Mouse (Mus musculus): ENCODE results near the gene Aqp6.

Aqp6 gene

GRCm38 (mm10) chr15:99644776-99645175 is 43.6 kb downstream of the Aqp6 start:
- no peak for DNase-seq (ENCODE audit: low spot score)

- DNase-seq (ENCODE audit: low spot score): no peak
These were observed 47.1 kb downstream of the Aqp6 start for GRCm38 (mm10) chr15:99648326-99648725.

DNA sequence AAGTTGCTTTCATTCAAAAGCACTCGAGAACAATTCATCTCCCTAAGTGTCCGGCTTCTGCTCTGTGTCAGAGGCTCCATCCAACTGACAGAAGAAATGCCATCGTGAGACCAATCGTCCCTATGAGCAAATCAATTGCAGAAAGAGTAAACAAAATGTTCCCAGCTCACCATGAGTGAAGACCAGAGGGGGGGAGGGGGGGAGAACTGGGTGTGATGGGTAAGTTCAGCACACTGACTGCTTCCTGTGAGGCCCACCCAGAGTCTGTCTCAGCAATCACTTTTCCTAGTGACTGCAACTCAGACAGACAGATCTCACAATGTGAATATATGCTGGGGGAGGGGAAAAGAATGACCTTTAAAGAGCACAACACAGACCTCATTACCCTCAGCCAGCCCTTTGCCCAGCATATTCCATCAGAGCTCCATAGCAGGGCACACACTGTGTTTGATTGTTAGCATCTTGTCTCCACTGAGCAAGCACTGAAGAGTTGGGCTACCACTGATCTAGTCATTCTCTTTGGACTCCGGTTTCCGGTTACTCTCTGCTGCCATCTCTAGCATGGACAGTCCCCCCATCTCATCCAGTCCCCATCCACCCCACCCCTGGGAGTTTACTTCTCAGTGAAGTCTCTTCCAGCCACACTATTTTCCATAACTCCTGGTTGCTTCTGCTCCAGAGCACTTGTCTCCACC is 48.0 kb downstream of the Aqp6 start:
- no peak for DNase-seq (ENCODE audit: low spot score)

- DNase-seq (ENCODE audit: low spot score): no peak
These were observed 49.1 kb downstream of the Aqp6 start for GRCm38 (mm10) chr15:99650304-99650703.

DNA sequence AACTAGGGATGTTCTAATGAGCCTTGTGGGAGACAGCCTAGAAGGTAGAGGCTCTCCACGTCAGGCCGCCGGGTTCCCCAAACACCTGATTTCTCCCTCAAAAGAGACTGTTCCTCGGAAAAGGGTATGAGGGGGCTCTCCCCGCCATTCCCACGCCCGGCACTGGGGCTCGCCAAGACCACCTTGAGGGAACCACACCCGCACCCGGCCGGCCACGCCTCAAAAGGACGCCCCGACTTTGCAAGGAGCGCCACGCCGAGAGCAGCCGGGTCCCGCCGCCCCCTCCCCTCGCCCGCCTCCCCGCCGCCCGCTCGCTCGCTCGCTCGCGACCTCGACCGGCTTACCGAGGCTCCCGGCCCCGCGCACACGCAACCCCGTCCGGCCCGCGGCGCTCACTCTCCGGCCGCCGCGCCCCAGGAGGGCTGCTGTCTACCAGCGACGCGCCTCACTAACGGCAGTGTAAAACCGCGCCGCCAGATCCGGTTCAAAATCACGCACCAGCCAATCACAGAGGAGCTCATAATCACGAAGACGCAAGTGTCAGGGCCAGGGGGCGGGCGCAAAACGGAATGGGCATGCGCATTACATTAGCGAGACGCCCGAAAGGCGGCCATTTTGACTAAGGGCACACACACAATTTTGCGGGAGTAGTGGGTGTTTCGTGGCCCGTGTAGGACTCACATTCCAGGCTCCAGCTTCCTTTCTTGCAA is 50.1 kb downstream of the Aqp6 start, which contains the start of gene Racgap1:
Gene Racgap1, minus strand, starts transcription at position 494 of the 710 bp plus-strand sequence.
- DNase-seq (ENCODE audit: low spot score): peak; percentile 90

- no peak for DNase-seq (ENCODE audit: low spot score)
These were observed 51.0 kb downstream of the Aqp6 start for GRCm38 (mm10) chr15:99651984-99652872.

DNA sequence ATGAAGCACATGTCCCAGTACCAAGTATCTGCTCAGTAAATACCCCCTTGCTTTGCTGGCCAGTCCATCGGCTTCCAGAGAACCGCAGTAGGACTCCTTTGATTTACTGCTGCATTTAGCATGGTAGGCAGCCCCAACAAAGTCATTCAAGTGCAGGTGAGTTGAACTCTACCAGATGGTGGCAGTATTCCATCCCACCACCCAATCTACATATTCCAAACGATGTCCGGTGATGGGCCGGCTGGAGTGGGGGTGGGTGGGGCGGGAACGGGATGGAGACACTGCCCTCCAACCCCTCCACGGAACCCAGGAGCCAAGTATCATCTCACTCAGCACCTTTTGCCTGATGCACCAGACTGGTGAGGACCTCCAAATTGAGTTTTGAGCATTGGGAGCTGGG is 52.1 kb downstream of the Aqp6 start:
- no peak for DNase-seq (ENCODE audit: low spot score)

GRCm38 (mm10) chr15:99653876-99654275 is 52.7 kb downstream of the Aqp6 start:
- no peak for DNase-seq (ENCODE audit: low spot score)

Data from ovary, postnatal 14 days (tissue).